Mouse (Mus musculus): ENCODE results near the gene Rab3il1.

GRCm38 (mm10) chr19:9987192-9987591 lies 14.3 kb upstream of the Rab3il1 start:
- TF ChIP-seq POLR2A (IDR thresholded peaks at IDR 0.05; ENCODE audit: extremely low read depth, insufficient read depth, low read length) (no peak), CTCF (IDR thresholded peaks at IDR 0.05; ENCODE audit: extremely low read depth, insufficient read depth, low read length) (no peak)
